Mouse (Mus musculus) natural killer cell, adult 2 months (primary cell): ENCODE measurements around the gene Pdcd4.
A peak's percentile ranks its signal among the peaks of the same experiment; 100 is the strongest.
"Not testable (repeated sequence)": the region's sequence is repeated elsewhere in the genome, so short reads cannot be mapped to it uniquely, and the experiment has no call there.

Source experiments
- DNase-seq, 2 experiments: peaks; one replicate each; pipeline ENCODE4 v3.0.0; 2022; ENCODE audit warnings: low spot score in 2 of 2

Pdcd4 gene

DNA sequence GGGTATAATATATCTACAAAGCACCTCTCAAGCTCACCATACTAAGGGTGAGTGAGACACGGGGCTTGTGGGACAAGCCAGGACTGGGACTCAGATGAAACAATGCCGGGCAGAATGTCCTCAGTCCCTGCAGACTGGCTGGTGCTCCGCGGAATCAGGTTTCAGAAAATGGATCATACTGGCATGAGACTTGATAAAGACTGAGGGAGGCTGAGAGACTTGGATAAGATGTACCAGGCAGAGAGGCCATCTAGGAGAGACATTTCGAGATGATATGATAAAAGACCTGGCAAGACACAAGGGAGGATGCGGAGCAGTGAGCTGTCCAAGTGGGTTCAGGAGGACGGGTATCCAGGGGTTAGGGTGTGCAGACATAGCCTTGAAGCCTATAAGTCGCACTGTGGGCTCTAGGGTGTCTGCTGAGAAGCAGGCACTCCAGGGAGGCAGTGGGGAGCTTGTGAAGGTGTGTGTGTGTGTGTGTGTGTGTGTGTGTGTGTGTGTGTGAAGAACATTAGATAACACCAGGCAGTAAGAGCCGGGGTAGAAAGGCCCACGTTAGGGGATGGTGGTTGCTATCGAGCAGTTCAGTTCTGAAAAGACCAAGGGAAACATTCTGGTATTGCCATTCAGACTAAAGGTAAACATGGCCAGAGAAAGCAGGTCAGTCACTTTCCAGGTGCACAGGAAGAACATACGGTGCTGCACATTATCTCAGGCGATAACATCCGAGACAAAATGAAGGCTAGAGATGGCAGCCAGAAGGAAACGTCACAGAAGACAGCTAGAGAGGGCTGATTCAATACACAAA, 10.1 kb downstream of the Pdcd4 start:
- DNase-seq = peak in 1 of 2 experiments; percentile 15

DNA sequence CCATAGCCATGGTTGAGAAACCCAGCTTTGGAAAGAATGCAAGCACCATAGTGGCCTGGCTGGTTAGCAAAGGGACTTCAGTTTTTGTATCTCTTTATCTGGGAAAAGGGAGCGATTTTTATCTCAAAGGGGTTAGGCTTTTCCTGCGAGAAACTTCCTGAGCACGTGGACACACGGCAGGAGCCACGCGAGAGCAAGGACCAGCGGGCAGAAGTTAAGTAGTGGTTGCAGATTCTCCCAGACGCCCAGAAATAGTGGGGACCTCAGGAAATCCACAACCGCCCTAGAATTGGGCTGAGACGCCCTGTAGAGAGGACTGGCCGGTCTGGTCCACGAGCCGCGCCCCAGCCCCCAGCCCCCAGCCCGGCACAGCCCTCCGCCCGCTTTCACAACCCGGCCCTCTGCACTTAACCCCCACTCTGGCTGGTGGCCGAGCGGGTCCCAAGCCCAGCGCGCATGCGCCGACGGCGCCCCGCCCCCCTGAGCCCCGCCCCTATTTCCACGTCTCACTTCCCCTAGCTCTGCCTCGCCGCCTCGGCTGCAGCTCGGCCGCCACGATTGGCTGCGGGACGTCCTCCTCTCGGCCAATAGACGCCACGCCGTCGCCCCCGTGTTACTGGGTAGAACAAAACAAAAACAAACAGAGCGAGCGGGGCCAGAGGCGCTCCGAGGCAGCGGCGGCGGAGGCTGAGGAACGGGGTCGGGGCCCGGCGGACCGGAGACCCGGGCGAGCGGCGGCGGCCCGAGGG, 10.9 kb downstream of the Pdcd4 start:
- peak; percentile 93 to 95 for DNase-seq

DNA sequence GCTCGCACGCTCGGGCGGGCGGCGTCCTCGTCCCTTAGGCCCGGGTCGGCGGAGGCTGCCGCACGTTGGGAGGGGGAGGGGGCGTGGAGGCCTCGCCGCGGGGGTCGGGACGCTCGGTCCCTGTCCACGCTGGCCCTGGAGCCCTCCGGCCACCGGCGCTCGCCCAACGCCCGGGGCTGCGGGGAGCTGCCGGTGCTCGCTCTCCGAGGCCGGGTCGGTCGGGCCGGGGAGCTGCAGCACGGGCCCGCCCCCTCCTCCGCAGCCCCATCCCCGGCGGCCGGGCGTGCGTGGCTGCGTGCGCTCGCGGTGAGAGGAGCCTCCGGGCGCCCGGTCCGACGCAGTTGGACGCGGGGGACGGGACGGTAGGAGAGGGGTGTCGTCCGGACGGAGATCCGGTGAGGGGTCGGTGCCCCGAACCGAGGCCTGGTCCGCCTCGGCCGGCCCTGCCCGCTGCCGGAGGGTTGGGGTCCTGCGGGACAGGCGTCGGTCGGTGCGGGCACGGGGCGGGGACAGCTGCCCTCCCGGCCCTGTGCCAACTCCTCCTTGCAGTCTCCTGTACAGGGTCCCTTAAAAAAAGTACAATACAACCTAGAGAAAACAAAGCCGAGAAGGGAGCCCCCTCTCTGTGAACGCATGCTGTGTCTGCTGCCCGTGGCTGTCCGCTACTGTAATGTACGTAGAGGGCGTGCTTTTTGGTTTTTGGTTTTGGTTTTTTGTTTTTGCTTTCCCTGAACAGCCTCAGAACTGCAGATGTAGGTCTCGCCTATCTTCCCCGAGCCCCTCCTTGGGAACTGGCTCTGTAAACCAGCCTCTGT, 11.7 kb downstream of the Pdcd4 start:
- DNase-seq = peak; percentile 55 to 69

DNA sequence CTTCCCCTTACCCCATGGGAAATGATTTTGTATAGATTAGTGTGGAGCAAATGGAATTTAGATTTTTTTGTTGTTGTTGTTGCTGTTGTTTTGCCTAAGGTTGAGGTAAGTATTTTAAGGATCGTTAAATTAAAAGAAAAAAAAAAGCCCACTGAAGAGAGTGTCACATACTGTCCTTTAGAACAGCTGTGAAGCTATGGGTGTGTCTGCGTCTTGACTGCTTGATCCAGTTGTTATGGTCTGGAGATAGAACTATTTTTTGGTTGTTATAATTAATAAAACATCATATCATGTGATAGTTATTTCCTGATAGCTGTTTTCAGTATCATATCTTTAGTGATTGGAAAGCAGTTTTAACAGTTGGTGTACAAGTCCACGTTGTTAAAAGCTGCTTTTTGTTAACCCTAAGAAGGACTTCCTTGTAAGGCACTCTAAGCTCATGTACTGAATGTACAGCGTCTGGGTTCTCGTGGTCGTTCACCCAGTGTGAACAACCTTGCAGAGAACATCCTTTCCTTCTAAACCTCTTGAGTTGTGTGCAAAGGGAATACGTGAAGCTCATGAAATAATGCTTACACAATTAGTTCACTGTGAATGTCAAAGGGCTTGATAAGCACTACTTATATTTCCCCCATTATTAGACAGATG, 12.9 kb downstream of the Pdcd4 start:
- DNase-seq = no peak

DNA sequence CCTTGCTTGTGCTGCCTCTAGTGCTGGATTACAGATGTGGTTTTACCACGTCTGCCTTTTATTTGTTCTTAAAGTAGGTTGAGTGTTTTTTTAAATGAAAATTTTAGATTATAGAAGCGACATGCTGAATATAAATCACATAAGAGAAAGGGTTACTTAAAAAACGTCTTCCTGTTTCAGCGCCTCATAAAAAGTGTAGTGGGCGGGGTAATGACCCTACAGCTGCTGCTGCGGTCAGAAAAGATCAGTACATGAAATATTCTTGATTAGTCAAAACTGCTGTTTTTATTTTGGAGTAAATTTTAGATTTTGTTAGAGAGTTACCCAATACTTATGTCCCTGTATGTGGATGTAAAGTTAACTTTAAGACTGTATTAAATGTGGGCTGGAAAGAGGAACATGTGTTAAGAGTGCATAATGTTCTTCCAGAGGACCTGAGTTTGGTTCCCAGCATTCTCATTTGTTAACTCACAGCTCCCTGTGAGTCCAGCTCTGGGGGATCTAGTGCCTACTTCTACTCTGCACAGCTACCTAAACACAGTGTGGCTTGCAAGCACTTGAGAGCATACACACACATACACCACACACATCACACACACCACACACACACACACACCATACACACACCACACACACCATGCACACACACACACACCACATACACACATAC, 14.1 kb downstream of the Pdcd4 start:
- peak in 1 of 2 experiments; percentile 32 for DNase-seq

DNA sequence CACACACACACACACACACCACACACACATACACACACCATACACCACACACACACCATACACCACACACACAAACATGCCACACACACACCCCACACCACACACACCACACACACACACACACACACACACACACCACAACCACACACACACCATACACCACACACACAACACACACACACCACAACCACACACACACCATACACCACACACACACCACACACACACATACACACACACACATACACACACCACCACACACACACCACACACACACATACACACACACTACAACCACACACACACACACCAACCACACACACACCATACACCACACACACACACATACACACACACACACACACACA, 14.7 kb downstream of the Pdcd4 start:
- not testable (repeated sequence) for DNase-seq

DNA sequence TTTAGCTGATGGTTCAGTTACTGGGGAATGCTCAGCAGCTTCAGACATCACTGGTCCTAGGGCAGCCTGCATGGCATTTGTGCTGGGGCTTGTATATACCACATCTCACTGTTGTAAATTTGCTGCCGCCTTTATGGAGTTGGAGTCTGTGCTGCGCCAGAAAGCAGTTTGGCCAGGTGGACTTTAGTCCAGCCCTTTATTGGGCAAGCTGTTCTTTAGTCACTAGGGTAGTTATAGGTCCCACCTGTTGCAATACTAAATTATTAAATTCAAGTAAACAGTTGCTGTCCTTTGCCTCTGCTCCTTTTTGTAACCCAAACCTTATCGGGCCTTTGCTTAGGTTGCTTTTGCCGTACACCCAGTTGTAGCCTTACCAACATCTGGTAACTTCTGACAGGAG, 22.9 kb downstream of the Pdcd4 start:
- no peak for DNase-seq

DNA sequence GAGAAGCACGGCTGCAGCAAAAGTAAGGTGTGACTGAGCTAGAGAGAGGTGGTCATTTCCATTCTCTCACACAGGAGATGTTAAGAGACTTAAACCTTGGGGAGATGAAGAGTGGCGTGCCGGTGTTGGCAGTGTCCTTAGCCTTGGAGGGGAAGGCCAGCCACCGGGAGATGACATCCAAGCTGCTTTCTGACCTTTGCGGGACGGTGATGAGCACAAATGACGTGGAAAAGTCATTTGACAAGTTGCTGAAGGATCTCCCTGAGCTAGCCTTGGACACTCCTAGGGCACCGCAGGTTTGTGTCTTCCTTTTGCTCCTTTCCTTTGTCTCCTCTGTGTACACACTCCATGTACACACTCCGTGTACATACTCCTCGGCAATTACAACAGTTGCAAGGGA, 27.5 kb downstream of the Pdcd4 start:
- no peak for DNase-seq

DNA sequence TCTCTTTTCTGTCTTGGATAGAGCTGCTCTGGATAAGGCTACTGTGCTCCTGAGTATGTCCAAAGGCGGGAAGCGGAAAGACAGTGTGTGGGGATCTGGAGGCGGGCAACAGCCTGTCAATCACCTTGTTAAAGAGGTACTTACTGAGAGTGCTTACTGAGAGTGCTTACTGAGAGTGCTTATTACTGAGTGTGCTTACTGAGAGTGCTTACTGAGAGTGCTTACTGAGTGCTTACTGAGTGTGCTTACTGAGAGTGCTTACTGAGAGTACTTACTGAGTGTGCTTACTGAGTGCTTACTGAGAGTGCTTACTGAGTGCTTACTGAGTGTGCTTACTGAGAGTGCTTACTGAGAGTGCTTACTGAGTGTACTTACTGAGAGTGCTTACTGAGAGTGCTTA, 30.0 kb downstream of the Pdcd4 start:
- DNase-seq = not testable (repeated sequence)

DNA sequence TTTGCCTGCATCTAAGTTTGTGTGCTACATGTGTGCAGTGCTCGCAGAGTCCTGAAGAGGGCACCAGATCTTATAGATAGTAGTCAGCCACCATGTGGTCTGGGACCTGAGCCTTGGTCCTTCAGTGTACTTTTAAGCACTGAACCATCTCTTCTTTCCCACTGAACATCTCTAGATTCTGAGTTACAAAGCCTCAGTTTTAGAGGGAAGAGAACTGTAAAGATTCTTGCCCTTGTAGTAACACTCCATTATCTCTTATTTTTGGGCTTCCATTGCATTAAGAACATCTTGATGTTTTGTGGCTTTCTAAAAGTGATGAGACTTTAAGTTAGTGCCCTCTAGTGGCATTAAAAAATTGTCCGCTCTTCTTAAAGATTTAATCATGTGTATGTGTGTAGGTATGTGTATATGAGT, 33.3 kb downstream of the Pdcd4 start:
- DNase-seq = peak; percentile 46 to 68

DNA sequence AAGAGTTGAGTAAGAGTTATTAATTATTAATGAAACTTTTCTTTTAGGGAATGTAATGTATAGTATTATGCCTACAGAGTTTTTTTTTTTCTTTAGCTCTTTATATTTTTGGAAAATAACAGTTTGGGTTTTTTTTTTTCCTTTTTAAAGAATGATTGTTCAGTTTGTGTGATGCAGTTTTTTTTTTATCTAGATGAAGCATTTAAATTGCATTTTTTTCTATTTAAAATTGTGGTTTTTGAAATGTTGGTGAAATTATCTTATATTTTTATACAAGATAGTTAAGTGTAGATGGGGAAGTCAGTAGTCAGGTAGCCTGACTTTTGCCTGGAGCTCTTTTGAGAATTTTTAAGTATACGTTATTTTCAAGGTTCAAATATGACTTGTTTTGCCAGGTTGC, 34.7 kb downstream of the Pdcd4 start:
- no peak for DNase-seq

DNA sequence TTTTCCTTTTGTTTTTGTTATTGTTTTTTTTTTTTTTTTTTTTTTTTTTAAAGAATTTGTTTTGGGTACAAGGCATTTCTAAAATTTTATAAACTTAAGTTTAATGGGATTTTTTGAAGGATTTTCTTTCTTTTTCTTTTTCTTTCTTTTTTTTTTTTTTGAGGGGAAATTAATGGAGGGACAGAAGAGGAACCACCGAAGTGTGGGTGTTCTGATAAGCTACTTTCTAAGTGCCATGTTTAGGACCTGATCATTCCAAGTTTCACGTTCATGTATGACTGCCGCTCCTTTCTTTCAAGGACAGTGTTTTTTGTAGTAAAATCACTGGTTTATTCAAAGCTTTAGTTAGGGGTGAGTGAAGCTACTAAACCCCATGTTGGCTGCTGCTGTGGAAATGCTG, 37.2 kb downstream of the Pdcd4 start:
- no peak for DNase-seq

DNA sequence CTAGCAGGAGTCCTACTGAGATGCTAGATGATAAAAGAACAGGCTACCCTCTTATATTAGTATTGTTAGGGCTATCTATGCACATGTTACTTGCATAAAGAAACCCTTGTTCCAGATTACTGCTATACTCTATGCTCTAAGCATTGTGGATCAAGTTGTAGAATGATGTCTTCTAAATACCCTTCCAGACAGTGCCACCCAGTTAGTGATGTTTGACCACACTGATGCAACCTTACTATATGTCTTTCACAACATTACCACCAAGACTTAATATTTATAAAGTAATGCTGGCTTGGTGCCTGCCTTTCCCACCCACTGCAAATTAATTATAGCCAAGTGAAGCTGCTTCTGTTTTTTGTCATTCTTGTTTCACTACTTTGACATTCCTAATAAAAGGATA, 41.0 kb downstream of the Pdcd4 start:
- no peak for DNase-seq

DNA sequence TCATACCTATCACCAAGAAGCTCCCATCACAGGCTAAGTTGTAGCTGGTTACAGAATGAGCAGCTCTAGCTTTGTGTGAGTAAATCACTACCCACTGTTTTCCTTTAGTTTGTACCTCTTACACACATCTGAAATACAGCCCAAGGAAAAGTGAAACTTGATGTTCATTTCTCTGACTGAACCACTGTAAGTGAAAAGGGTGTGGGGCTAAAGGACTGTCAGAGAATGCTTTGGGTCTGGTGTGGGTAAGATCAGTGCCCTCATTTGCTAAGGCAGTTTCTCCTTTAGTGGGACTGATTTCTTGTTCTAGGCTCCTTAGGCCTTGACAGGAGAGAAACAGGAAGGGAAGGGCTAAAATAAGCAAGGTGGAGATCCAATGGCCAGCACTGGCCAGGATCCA, 42.0 kb downstream of the Pdcd4 start:
- no peak for DNase-seq

DNA sequence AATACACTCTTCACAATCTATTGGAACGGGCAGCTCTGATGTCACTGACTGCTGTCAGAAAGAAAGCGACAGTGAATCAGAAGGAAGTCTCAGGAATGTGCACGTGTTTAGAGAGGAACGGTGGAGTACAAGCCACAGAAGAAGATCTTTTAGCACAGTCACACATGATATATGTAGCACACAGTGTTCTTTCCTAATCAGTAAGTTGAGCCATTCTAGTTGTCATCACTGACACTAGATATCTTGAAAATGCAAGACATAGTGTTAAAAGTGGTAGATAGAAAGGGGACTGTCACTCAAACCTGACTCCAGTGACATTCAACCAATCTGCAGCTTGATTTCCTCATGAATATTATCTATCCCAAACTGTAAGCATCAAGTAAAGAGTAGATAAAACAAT, 47.4 kb downstream of the Pdcd4 start:
- no peak for DNase-seq

DNA sequence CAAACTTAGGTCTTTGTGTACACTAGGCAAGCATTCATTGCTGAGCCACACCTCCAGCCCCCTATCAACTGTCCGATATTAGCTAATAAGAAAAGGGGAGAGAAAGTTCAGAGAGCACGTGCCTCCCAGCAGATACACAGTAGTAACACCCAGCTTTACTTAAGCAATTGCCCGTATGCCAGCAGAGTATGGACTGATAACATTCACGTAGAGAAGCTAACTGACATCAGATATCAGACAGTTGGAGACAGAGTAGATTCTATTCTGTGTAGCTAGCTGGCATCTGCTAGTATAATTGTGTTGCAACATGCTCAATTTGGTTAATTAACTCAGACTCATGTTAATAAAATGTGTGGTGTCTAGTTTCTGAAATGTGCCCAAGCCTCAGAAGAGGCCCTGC, 49.1 kb downstream of the Pdcd4 start:
- DNase-seq = no peak

DNA sequence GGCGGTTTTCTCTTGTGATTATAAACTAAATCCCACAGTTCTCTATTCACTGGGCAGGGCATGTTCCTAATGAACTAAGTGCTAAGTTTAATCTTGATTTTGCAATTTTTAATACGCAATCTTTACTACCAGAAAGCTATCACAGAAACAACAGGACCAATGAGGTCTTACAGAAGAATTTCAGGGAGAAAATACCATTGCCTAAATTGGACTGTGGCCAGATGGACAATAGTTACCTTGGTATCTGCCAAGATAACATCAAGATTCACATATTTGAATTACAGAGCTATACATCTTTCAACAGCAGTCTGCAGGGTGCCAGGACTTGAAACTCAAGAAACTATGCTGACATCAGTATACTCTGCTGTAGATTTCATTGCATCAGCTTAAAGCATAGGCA, 50.3 kb downstream of the Pdcd4 start:
- no peak for DNase-seq

DNA sequence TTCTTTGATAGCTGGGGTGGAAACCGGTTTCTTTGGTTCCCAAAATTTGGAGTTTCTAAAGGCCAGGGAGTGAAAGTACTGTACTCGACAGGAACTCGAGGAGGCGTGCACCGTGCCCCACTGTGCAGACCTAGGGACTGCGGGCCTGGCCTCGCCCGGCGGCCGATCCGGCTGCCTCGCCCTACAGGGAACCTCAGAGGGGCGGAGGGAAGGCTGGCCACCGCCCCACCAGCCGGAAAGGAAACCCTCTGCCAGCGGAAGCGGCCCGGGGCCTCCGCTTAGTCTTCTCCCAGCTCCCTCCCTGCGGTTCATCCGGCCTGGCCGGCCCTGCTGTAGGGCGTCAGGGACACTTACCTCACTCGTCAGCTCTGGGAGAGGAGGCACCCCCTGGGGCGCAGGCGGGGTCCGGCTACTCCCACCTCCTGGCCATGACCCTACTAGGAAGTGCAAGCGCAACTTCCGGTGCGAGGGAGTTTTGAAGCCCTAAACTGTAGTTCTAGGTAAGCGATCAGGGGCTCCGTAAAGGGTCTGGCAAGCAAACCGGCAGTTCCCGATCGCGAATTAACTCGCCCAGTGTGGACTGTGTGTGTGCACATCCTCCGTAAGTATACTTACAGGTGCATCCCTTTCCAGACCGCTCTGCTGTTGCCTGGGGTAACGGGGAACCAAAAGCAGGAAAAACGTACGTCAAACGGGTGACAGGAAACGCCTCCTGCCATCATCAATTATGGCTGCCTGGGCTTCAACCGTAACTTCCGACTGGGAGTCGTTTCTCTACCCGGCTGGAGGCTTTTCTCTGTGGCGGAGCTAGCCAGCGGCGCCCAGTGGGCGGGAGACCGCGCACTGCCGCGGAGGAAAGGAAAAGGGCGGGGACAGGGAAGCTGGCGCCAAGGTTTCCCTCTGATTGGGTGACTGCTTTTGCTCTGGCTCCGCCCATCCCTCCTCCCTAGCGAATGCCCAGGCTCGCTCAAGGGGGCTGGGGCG, 52.1 kb downstream of the Pdcd4 start, which contains the start of the genes Shoc2 and Bbip1:
Gene Shoc2 (plus strand): TSS at position 505 of the 984 bp plus-strand sequence.
Gene Bbip1 (minus strand): TSS at position 826 of the 984 bp plus-strand sequence.
- peak; percentile 97 to 98 for DNase-seq

DNA sequence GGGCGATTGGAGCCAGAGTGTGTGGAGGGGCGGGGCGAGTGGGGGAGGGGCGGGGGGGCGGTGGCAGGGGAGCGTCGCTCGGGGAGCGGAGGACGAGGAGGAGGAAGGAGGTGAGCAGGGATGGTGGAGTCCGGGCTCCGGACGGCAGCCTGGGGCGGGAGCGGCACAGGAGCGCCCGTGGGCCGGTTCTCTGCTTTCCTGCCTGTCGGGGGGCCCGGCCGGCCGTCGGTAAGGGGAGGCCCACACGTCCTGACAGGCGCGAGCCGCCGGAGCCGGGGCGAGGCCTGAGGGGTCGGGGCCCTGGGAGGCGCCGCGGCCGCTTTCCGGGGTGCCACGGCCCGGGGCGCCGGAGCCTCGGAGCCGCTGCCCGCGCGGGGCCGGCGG, 52.7 kb downstream of the Pdcd4 start:
- DNase-seq = no peak
